Mouse (Mus musculus): ENCODE results near the gene Esyt1. TPM values are rescaled to one million over a fixed set of nuclear protein-coding genes. Genes with fewer than 3 reads are reported as not detected.
A peak's percentile ranks its signal among the peaks of the same experiment; 100 is the strongest.

Esyt1 gene
- polyA plus RNA-seq, 1 experiment from 2014 or later, result 24.4 TPM

- H3K9me3 ChIP-seq (ENCODE audit: control insufficient read depth, low read length), result no peaks in the 10 kb centered on the region
- H3K27ac ChIP-seq (ENCODE audit: low read length), result peak overlapping the region; percentile 88; the same call in 1 of the 2 replicates
- peaks cover 10% of the 10 kb centered on the region for H3K4me1 ChIP-seq (ENCODE audit: control insufficient read depth, insufficient read depth, low read length)
- ATAC-seq, result no peak
- peak overlapping the region; percentile 98 for H3K4me2 ChIP-seq (ENCODE audit: low read depth, low read length)
- peaks cover 6% of the 10 kb centered on the region for H3K36me3 ChIP-seq (ENCODE audit: control insufficient read depth, insufficient read depth, low read length)
- 27% methylated on average over 11 of the region's 11 CpGs for WGBS
- no peaks in the 10 kb centered on the region for H3K27me3 ChIP-seq (replicated peaks; ENCODE audit: control insufficient read depth, insufficient read depth, low read length)
- peak overlapping the region; percentile 89 for H3K9ac ChIP-seq (ENCODE audit: low read depth, low read length)
- peak overlapping the region; percentile 91 for H3K4me3 ChIP-seq (ENCODE audit: low read length)
Measured at GRCm38 (mm10) chr10:128524111-128524731, 1.4 kb downstream of the Esyt1 start.

DNA sequence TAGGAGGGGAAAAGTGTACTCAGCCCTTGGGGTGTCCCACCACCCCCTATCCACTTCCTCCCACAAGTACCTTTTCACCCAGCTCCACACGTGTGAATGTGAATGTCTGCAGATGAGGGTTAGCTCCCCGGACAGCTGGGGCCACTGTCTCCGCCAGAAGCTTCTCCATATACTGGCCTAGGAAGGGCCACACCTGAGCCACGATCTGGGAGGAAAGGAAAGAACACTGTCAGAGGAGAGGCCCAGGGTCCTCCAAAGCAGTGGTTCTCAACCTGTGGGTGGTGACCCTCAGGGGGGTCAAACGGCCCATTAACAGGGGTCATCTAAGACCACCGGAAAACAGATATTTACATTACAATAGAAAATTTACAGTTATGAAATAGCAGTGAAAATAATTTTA lies 3.3 kb downstream of the Esyt1 start:
- H3K4me2 ChIP-seq (ENCODE audit: low read depth, low read length), result no peak overlapping the region
- H3K9me3 ChIP-seq (ENCODE audit: control insufficient read depth, low read length), result no peaks in the 10 kb centered on the region

GRCm38 (mm10) chr10:128520591-128520990 lies 5.1 kb downstream of the Esyt1 start:
- WGBS, result 89% methylated on average over 16 of the region's 16 CpGs
- peaks cover 11% of the 10 kb centered on the region for H3K36me3 ChIP-seq (ENCODE audit: control insufficient read depth, insufficient read depth, low read length)

More for the DNA sequence above, 3.3 kb downstream of the Esyt1 start:
- Histone ChIP-seq H3K27ac (ENCODE audit: low read length) (no peak overlapping the region), H3K9ac (ENCODE audit: low read depth, low read length) (no peak overlapping the region), H3K4me1 (ENCODE audit: control insufficient read depth, insufficient read depth, low read length) (peaks cover 10% of the 10 kb centered on the region), H3K36me3 (ENCODE audit: control insufficient read depth, insufficient read depth, low read length) (peaks cover 10% of the 10 kb centered on the region), H3K4me3 (ENCODE audit: low read length) (no peak overlapping the region), H3K27me3 (replicated peaks; ENCODE audit: control insufficient read depth, insufficient read depth, low read length) (no peaks in the 10 kb centered on the region)
- ATAC-seq, result no peak
- WGBS, result 77% methylated on average over 6 of the region's 6 CpGs

DNA sequence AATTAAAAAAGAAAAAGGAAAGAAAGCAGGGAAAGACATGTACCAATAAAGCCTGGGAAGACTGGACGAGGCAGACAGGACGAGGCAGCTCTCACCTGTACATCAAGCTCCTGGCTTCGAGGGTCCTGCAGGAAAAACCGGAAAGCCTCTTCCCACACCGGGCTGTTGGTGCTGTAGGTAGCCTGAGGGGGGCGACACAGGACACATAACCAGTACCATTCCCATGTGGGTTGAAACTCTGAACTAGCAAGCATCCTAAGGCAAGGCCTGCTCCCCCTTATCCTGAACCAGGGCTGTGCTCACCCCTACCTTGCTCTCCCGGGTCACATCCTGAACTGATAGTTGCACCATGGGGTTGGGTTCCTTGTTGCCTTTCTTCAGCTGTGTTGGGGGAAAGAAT lies 6.8 kb downstream of the Esyt1 start:
- WGBS, result 76% methylated on average over 7 of the region's 7 CpGs
- H3K36me3 ChIP-seq (ENCODE audit: control insufficient read depth, insufficient read depth, low read length), result peaks cover 12% of the 10 kb centered on the region

More at GRCm38 (mm10) chr10:128520591-128520990, 5.1 kb downstream of the Esyt1 start:
- peaks cover 8% of the 10 kb centered on the region for H3K4me1 ChIP-seq (ENCODE audit: control insufficient read depth, insufficient read depth, low read length)
- H3K9me3 ChIP-seq (ENCODE audit: control insufficient read depth, low read length), result no peaks in the 10 kb centered on the region
- no peak overlapping the region for H3K4me3 ChIP-seq (ENCODE audit: low read length)
- no peak overlapping the region for H3K9ac ChIP-seq (ENCODE audit: low read depth, low read length)
- H3K27me3 ChIP-seq (replicated peaks; ENCODE audit: control insufficient read depth, insufficient read depth, low read length), result no peaks in the 10 kb centered on the region
- ATAC-seq, result no peak
- no peak overlapping the region for H3K27ac ChIP-seq (ENCODE audit: low read length)
- H3K4me2 ChIP-seq (ENCODE audit: low read depth, low read length), result no peak overlapping the region

DNA sequence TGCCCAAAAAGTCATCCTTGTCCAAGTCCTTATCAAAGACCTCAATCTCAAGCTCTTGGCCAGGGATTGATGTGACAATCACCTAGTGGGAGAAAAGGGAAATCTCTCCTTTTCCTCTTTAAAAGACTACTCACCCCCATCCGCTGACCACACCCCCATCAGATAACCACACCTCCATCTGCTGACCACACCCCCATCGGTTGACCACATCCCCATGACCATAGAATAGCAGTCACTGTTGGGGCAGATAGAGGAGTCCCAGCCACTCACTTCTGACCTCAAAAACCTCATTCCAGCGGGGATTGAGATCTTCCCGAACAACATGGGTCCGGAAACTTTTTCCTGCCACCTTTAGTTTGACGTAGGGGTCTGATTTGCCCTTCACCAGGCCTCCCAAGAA lies 9.0 kb downstream of the Esyt1 start:
- peaks cover 12% of the 10 kb centered on the region for H3K36me3 ChIP-seq (ENCODE audit: control insufficient read depth, insufficient read depth, low read length)
- 43% methylated on average over 6 of the region's 6 CpGs for WGBS
- ATAC-seq, result no peak

More for the DNA sequence above, 6.8 kb downstream of the Esyt1 start:
- H3K4me3 ChIP-seq (ENCODE audit: low read length), result no peak overlapping the region
- no peak overlapping the region for H3K27ac ChIP-seq (ENCODE audit: low read length)
- no peaks in the 10 kb centered on the region for H3K27me3 ChIP-seq (replicated peaks; ENCODE audit: control insufficient read depth, insufficient read depth, low read length)
- no peak for ATAC-seq
- H3K4me1 ChIP-seq (ENCODE audit: control insufficient read depth, insufficient read depth, low read length), result peaks cover under 1% of the 10 kb centered on the region; the same call in 1 of the 2 replicates
- no peaks in the 10 kb centered on the region for H3K9me3 ChIP-seq (ENCODE audit: control insufficient read depth, low read length)
- no peak overlapping the region for H3K9ac ChIP-seq (ENCODE audit: low read depth, low read length)
- no peak overlapping the region for H3K4me2 ChIP-seq (ENCODE audit: low read depth, low read length)

GRCm38 (mm10) chr10:128516029-128516428 lies 9.6 kb downstream of the Esyt1 start:
- H3K9ac ChIP-seq (ENCODE audit: low read depth, low read length), result peak overlapping the region; percentile 44; the same call in 1 of the 2 replicates
- H3K27ac ChIP-seq (ENCODE audit: low read length), result no peak overlapping the region
- H3K4me3 ChIP-seq (ENCODE audit: low read length), result no peak overlapping the region; the same call in 1 of the 2 replicates
- peak overlapping the region; percentile 34 for H3K4me2 ChIP-seq (ENCODE audit: low read depth, low read length)
- H3K27me3 ChIP-seq (replicated peaks; ENCODE audit: control insufficient read depth, insufficient read depth, low read length), result no peaks in the 10 kb centered on the region
- H3K36me3 ChIP-seq (ENCODE audit: control insufficient read depth, insufficient read depth, low read length), result peaks cover 12% of the 10 kb centered on the region
- H3K4me1 ChIP-seq (ENCODE audit: control insufficient read depth, insufficient read depth, low read length), result no peaks in the 10 kb centered on the region
- ATAC-seq, result peak; percentile 57
- H3K9me3 ChIP-seq (ENCODE audit: control insufficient read depth, low read length), result no peaks in the 10 kb centered on the region
- 39% methylated on average over 20 of the region's 20 CpGs for WGBS

More for the DNA sequence above, 9.0 kb downstream of the Esyt1 start:
- H3K27me3 ChIP-seq (replicated peaks; ENCODE audit: control insufficient read depth, insufficient read depth, low read length), result no peaks in the 10 kb centered on the region
- H3K4me3 ChIP-seq (ENCODE audit: low read length), result no peak overlapping the region
- H3K27ac ChIP-seq (ENCODE audit: low read length), result no peak overlapping the region
- no peak overlapping the region for H3K4me2 ChIP-seq (ENCODE audit: low read depth, low read length)
- no peak overlapping the region for H3K9ac ChIP-seq (ENCODE audit: low read depth, low read length)
- H3K4me1 ChIP-seq (ENCODE audit: control insufficient read depth, insufficient read depth, low read length), result no peaks in the 10 kb centered on the region
- no peaks in the 10 kb centered on the region for H3K9me3 ChIP-seq (ENCODE audit: control insufficient read depth, low read length)

- H3K9me3 ChIP-seq (ENCODE audit: control insufficient read depth, low read length), result no peaks in the 10 kb centered on the region
- WGBS, result 82% methylated on average over 4 of the region's 4 CpGs
- no peak overlapping the region for H3K27ac ChIP-seq (ENCODE audit: low read length)
- no peaks in the 10 kb centered on the region; the same call in 1 of the 2 replicates for H3K4me1 ChIP-seq (ENCODE audit: control insufficient read depth, insufficient read depth, low read length)
- H3K4me2 ChIP-seq (ENCODE audit: low read depth, low read length), result no peak overlapping the region
- H3K36me3 ChIP-seq (ENCODE audit: control insufficient read depth, insufficient read depth, low read length), result peaks cover 10% of the 10 kb centered on the region; the same call in 1 of the 2 replicates
- H3K27me3 ChIP-seq (replicated peaks; ENCODE audit: control insufficient read depth, insufficient read depth, low read length), result no peaks in the 10 kb centered on the region
- H3K4me3 ChIP-seq (ENCODE audit: low read length), result no peak overlapping the region
- no peak overlapping the region for H3K9ac ChIP-seq (ENCODE audit: low read depth, low read length)
- ATAC-seq, result no peak
Measured at GRCm38 (mm10) chr10:128515044-128515443, 10.6 kb downstream of the Esyt1 start.

DNA sequence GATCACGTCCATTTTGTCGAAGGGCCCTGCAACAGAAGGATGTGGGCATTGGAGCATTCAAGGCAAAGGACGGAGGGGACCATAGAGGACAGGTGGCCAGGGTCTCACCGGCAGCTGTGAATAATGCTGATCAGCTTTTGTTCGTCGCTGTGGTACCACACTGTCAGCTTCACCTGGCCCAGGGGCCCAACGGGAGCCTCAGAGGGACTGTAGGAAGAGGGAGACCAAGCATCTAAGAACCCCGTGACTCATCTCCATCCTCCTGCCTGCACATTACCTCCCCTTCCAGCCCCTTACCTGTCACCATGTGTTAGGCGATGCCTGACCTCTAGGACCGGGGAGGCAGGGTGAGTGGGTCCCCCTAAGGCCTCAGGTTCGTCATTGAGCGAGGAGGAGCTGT lies 13.9 kb downstream of the Esyt1 start:
- no peaks in the 10 kb centered on the region for H3K27me3 ChIP-seq (replicated peaks; ENCODE audit: control insufficient read depth, insufficient read depth, low read length)
- H3K36me3 ChIP-seq (ENCODE audit: control insufficient read depth, insufficient read depth, low read length), result peaks cover 7% of the 10 kb centered on the region; the same call in 1 of the 2 replicates
- H3K4me1 ChIP-seq (ENCODE audit: control insufficient read depth, insufficient read depth, low read length), result peaks cover under 1% of the 10 kb centered on the region; the same call in 1 of the 2 replicates
- no peaks in the 10 kb centered on the region for H3K9me3 ChIP-seq (ENCODE audit: control insufficient read depth, low read length)
- 87% methylated on average over 12 of the region's 12 CpGs for WGBS
- no peak overlapping the region for H3K4me2 ChIP-seq (ENCODE audit: low read depth, low read length)
- ATAC-seq, result no peak
- no peak overlapping the region for H3K27ac ChIP-seq (ENCODE audit: low read length)
- H3K4me3 ChIP-seq (ENCODE audit: low read length), result no peak overlapping the region
- no peak overlapping the region for H3K9ac ChIP-seq (ENCODE audit: low read depth, low read length)

GRCm38 (mm10) chr10:128511189-128511588 lies 14.5 kb downstream of the Esyt1 start:
- Histone ChIP-seq H3K27ac (ENCODE audit: low read length) (no peak overlapping the region), H3K4me3 (ENCODE audit: low read length) (no peak overlapping the region), H3K9ac (ENCODE audit: low read depth, low read length) (no peak overlapping the region), H3K4me2 (ENCODE audit: low read depth, low read length) (no peak overlapping the region), H3K9me3 (ENCODE audit: control insufficient read depth, low read length) (no peaks in the 10 kb centered on the region), H3K27me3 (replicated peaks; ENCODE audit: control insufficient read depth, insufficient read depth, low read length) (no peaks in the 10 kb centered on the region), H3K36me3 (ENCODE audit: control insufficient read depth, insufficient read depth, low read length) (peaks cover 7% of the 10 kb centered on the region; the same call in 1 of the 2 replicates), H3K4me1 (ENCODE audit: control insufficient read depth, insufficient read depth, low read length) (peaks cover 4% of the 10 kb centered on the region; the same call in 1 of the 2 replicates)
- WGBS, result 90% methylated on average over 9 of the region's 9 CpGs
- no peak for ATAC-seq
